8 mouse cellular contexts compared by ENCODE assay signal in the genomic region with DNA sequence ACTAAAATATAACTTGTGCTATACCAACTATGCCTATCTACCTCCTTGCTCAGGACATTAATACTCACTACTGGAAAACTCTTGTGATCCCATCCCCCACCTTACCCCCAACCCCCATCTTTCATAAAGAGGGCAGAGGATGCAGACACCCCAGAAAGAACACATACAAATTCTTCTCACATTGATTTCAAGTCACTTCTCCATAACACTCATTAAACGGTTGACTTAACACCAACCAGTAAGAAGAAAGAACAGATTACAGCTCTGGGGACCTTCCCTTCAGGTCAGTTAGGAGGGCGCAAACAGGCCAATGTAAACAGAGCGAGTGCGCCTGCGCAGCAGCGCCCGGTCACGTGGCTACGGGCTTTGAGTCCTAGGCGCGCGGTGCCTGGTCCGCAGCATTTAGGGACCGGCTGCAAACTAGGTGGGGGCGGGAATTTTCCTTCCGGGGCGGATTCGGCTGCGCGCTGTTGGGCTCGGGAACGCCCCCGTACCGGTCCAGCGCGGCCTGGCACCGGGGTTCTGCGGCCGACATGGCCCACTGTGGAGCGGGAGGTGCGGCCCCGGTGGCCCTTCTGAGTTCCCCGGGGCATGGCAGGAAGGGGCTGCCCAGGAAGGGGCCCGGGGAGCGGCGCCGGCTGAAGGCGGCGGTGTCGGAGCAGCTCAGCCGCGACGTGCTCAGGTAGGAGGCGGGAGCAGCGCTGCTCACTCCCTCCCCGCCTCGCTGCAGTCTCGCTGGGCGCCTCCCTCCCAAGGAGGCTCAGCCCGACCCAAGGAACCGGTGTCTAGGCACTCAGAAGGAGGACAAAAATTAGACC. TPM values are rescaled to one million over a fixed set of nuclear protein-coding genes. Genes with fewer than 3 reads are reported as not detected.
DNase-seq lines count a peak whose midpoint lies in the region; ATAC-seq and TF ChIP-seq lines count a peak whose summit lies in the region.

Gene Btbd8 (plus strand): TSS at position 534 of the 818 bp plus-strand sequence.

- H3K9me3 ChIP-seq in forebrain, embryonic 11.5 days (ENCODE audit: control insufficient read depth, low read length) = no peaks in the 10 kb centered on the region
- H3K9me3 ChIP-seq in heart, postnatal 0 days (replicated peaks; ENCODE audit: control insufficient read depth, low read length) = no peaks in the 10 kb centered on the region
- no peaks in the 10 kb centered on the region for H3K9me3 ChIP-seq in liver, embryonic 16.5 days (replicated peaks; ENCODE audit: control insufficient read depth, low read length)
- H3K9me3 ChIP-seq in neural tube, embryonic 13.5 days = no peaks in the 10 kb centered on the region

- peak; percentile 95 for ATAC-seq in forebrain, embryonic 11.5 days (replicated peaks; ENCODE audit: low FRiP score)
- ATAC-seq in heart, postnatal 0 days (ENCODE audit: insufficient read depth, low read depth) = peak; percentile 97
- ATAC-seq in liver, embryonic 16.5 days (ENCODE audit: low read depth) = peak; percentile 95
- peak; percentile 96 for ATAC-seq in neural tube, embryonic 13.5 days (ENCODE audit: low read depth)

- TF ChIP-seq CTCF in heart, postnatal 0 days (IDR thresholded peaks at IDR 0.05; ENCODE audit: low read depth) = no peak
- TF ChIP-seq CTCF in testis, adult 2 months (IDR thresholded peaks at IDR 0.05; ENCODE audit: control insufficient read depth, insufficient read depth, insufficient replicate concordance, low read depth, low read length) = no peak

- no peaks in the 10 kb centered on the region for H3K4me1 ChIP-seq in forebrain, embryonic 11.5 days (replicated peaks; ENCODE audit: control insufficient read depth, insufficient read depth, low read length)
- H3K4me1 ChIP-seq in heart, postnatal 0 days (ENCODE audit: control insufficient read depth, insufficient read depth) = 0 out of 2 replicates have a peak, but pooled peaks cover 6% of the 10 kb centered on the region
- peaks cover 23% of the 10 kb centered on the region for H3K4me1 ChIP-seq in liver, embryonic 16.5 days (ENCODE audit: control insufficient read depth, low read depth, low read length)
- peaks cover 10% of the 10 kb centered on the region for H3K4me1 ChIP-seq in neural tube, embryonic 13.5 days (replicated peaks)
- H3K4me1 ChIP-seq in testis, adult 2 months (ENCODE audit: control insufficient read depth, insufficient read depth, low read length) = peaks cover 8% of the 10 kb centered on the region

- DNase-seq in CD8-positive naive resting alpha-beta T cell, adult 2 months (ENCODE audit: low read depth in 2 of 2, low spot score in 2 of 2) = peak; percentile 88 to 90
- DNase-seq in c-Kit-positive CD71-negative TER-119-negative erythroid progenitor cells, embryonic 14.5 days (ENCODE audit: low read depth) = peak; percentile 88
- peak; percentile 97 for DNase-seq in forebrain, embryonic 11.5 days (ENCODE audit: low spot score)
- DNase-seq in heart, postnatal 0 days (ENCODE audit: low spot score) = peak; percentile 84
- DNase-seq in kidney, postnatal 4 days = peak; percentile 96 to 98

- no peaks in the 10 kb centered on the region for H3K36me3 ChIP-seq in forebrain, embryonic 11.5 days (ENCODE audit: control insufficient read depth, insufficient read depth, low read length)
- no peaks in the 10 kb centered on the region for H3K36me3 ChIP-seq in heart, postnatal 0 days (replicated peaks; ENCODE audit: control insufficient read depth, insufficient read depth, low read length)
- H3K36me3 ChIP-seq in liver, embryonic 16.5 days (ENCODE audit: control insufficient read depth, insufficient read depth) = no peaks in the 10 kb centered on the region
- H3K36me3 ChIP-seq in neural tube, embryonic 13.5 days = no peaks in the 10 kb centered on the region
- H3K36me3 ChIP-seq in testis, adult 2 months (ENCODE audit: control insufficient read depth, insufficient read depth, low read length) = peaks cover 2% of the 10 kb centered on the region

- peak within 1 kb of the TSS; percentile 86 for H3K9ac ChIP-seq in forebrain, embryonic 11.5 days (ENCODE audit: low read length)
- peak within 1 kb of the TSS; percentile 83 for H3K9ac ChIP-seq in heart, postnatal 0 days (replicated peaks; ENCODE audit: low read depth, low read length)
- peak within 1 kb of the TSS; percentile 95 for H3K9ac ChIP-seq in liver, embryonic 16.5 days (ENCODE audit: low read depth, low read length)
- peak within 1 kb of the TSS; percentile 95 for H3K9ac ChIP-seq in neural tube, embryonic 13.5 days

- peak within 1 kb of the TSS; percentile 70 for H3K4me3 ChIP-seq in forebrain, embryonic 11.5 days (ENCODE audit: low read depth, low read length)
- H3K4me3 ChIP-seq in heart, postnatal 0 days (ENCODE audit: low read depth, low read length) = peak within 1 kb of the TSS; percentile 91
- peak within 1 kb of the TSS; percentile 91 for H3K4me3 ChIP-seq in liver, embryonic 16.5 days (ENCODE audit: low read depth, low read length)
- H3K4me3 ChIP-seq in neural tube, embryonic 13.5 days = peak within 1 kb of the TSS; percentile 86
- H3K4me3 ChIP-seq in testis, adult 2 months (ENCODE audit: control insufficient read depth, low read depth, low read length) = peak within 1 kb of the TSS; percentile 98

- under 1% methylated on average over 51 of the region's 51 CpGs for WGBS in forebrain, embryonic 11.5 days
- WGBS in heart, postnatal 0 days = under 1% methylated on average over 50 of the region's 51 CpGs
- WGBS in liver, embryonic 16.5 days (ENCODE audit: insufficient replicate concordance) = under 1% methylated on average over 50 of the region's 51 CpGs
- WGBS in neural tube, embryonic 13.5 days = under 1% methylated on average over 50 of the region's 51 CpGs

- TF ChIP-seq EP300 in heart, postnatal 0 days (IDR thresholded peaks at IDR 0.05; ENCODE audit: low read depth) = 0 out of 2 replicates have a peak, but pooled peaks have one; percentile 32

- H3K27me3 ChIP-seq in forebrain, embryonic 11.5 days (ENCODE audit: control insufficient read depth, insufficient read depth, low read length) = no peaks in the 10 kb centered on the region
- no peaks in the 10 kb centered on the region for H3K27me3 ChIP-seq in heart, postnatal 0 days (ENCODE audit: control insufficient read depth, insufficient read depth, low read length)
- no peaks in the 10 kb centered on the region; the same call in 1 of the 2 replicates for H3K27me3 ChIP-seq in liver, embryonic 16.5 days (ENCODE audit: control insufficient read depth, insufficient read depth, low read depth, low read length)
- no peaks in the 10 kb centered on the region for H3K27me3 ChIP-seq in neural tube, embryonic 13.5 days
- no peaks in the 10 kb centered on the region for H3K27me3 ChIP-seq in testis, adult 2 months (ENCODE audit: control insufficient read depth, insufficient read depth, low read length)

- TF ChIP-seq POLR2A in testis, adult 2 months (IDR thresholded peaks at IDR 0.05; ENCODE audit: control insufficient read depth, low read depth, low read length) = peak; percentile 85

- peak within 1 kb of the TSS; percentile 65 for H3K4me2 ChIP-seq in forebrain, embryonic 11.5 days (ENCODE audit: low read depth, low read length, severe bottlenecking)
- peak within 1 kb of the TSS; percentile 65 for H3K4me2 ChIP-seq in heart, postnatal 0 days (ENCODE audit: low read depth, low read length)
- peak within 1 kb of the TSS; percentile 85 for H3K4me2 ChIP-seq in liver, embryonic 16.5 days (ENCODE audit: low read depth, low read length)
- H3K4me2 ChIP-seq in neural tube, embryonic 13.5 days = peak within 1 kb of the TSS; percentile 66

- no peak within 1 kb of the TSS for H3K27ac ChIP-seq in forebrain, embryonic 11.5 days (ENCODE audit: low read depth, low read length)
- peak within 1 kb of the TSS; percentile 78 for H3K27ac ChIP-seq in heart, postnatal 0 days (ENCODE audit: low read depth)
- peak within 1 kb of the TSS; percentile 89 for H3K27ac ChIP-seq in liver, embryonic 16.5 days (ENCODE audit: low read length)
- peak within 1 kb of the TSS; percentile 90 for H3K27ac ChIP-seq in neural tube, embryonic 13.5 days (replicated peaks)
- peak within 1 kb of the TSS; percentile 93 for H3K27ac ChIP-seq in testis, adult 2 months (ENCODE audit: control insufficient read depth, insufficient read depth, low read depth, low read length)

RNA-seq across cellular contexts. Expression of gene Btbd8, which starts in this region (rescaled TPM):
- polyA plus RNA-seq in forebrain, embryonic 11.5 days (2014; fragmentation: Nextera tagmentation; extraction: Ambion mirVana) = 9.4 and 10.0 TPM in 2 replicates
- 3.0 and 5.4 TPM in 2 replicates for total RNA-seq in heart, postnatal 0 days (2014; rRNA removed; ENCODE audit: low replicate concordance)
- polyA plus RNA-seq in heart, postnatal 0 days (2015; fragmentation: Nextera tagmentation; extraction: Ambion mirVana) = 1.8 and 2.5 TPM in 2 replicates
- 0.99 and 1.1 TPM in 2 replicates for polyA plus RNA-seq in liver, embryonic 16.5 days (2015; fragmentation: Nextera tagmentation; extraction: Ambion mirVana)
- polyA plus RNA-seq in neural tube, embryonic 13.5 days (2015; fragmentation: Nextera tagmentation; extraction: Ambion mirVana) = 11.0 and 12.7 TPM in 2 replicates
- polyA plus RNA-seq in testis, adult 2 months (2012; rRNA removed) = 5.6 and 5.9 TPM in 2 replicates
